Comparison of ENCODE assay signal across 15 mouse cellular contexts in the genomic region with DNA sequence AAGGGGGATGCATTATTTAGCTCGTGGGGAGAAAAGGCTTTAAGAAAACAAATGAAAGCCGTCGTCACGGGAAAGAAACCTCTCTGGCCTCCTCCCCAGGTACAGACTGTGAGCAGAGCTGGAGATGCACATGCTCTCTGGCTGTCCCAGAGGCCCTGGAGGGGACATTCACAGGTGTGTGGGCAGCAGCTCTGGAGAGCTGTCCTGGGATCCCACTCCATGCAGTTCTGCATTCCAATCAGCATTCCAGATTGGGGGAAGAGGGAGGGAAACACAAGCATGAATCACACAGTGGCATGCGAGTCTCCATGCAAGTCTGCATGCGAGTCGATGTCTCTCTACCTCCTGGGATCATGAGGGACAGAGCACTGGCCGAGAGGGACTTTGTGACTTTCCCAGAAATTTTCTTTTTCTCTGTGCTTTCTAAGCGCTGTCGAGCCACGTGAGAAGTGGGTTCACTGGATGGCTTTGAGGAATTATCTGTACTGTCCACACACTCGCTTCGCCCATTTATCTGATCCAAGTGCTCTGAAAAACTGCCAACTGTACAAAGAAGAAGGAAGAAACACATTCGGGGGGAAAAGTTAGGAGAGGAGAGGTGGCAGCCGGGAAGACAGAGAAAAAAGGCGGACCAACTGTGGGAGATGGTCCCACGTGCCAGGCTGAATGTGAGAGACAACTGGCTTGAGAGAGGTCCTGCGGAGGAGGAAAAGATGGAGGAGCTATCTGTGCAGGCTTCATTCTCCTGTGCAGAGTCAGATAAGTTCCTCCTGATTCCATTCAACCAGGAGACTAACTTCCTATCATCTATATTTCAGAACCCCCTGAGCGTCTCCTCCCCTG.
DNase-seq lines count a peak whose midpoint lies in the region; ATAC-seq and TF ChIP-seq lines count a peak whose summit lies in the region.
"Had no signal": no experiment of that assay in that cellular context is flagged by ENCODE, and none has a peak within 500 bp of the region (broad histone marks: within the 10 kb centered on the region; RNA-seq: fewer than 3 reads in every experiment).

No protein-coding gene starts in this region.

- H3K79me2 ChIP-seq in MEL (ENCODE audit: control insufficient read depth, insufficient read depth, low read length, poor library complexity) = no peaks in the 10 kb centered on the region

- peak overlapping the region; percentile 12; the same call in 1 of the 2 replicates for H3K27ac ChIP-seq in heart, embryonic 11.5 days (ENCODE audit: low read depth, low read length)
- no peak overlapping the region for H3K27ac ChIP-seq in heart, embryonic 12.5 days (ENCODE audit: poor library complexity, severe bottlenecking)
- peak overlapping the region; percentile 65 for H3K27ac ChIP-seq in MEL (ENCODE audit: control insufficient read depth, low read depth, low read length)
- peak overlapping the region; percentile 41; the same call in 1 of the 2 replicates for H3K27ac ChIP-seq in liver, embryonic 16.5 days (ENCODE audit: low read length)
- H3K27ac ChIP-seq in forebrain, postnatal 0 days (ENCODE audit: low read depth, low read length) = no peak overlapping the region
- H3K27ac ChIP-seq: heart, embryonic 13.5 days; layer of hippocampus, adult 2 months; limb, embryonic 13.5 days had no signal

- TF ChIP-seq CTCF in MEL (IDR thresholded peaks at IDR 0.05 in 2 of 3, conservative IDR thresholded peaks at IDR 0.05 in 1 of 3; ENCODE audit: control insufficient read depth in 1 of 3, insufficient read depth in 1 of 3, low read depth in 2 of 3, low read length in 3 of 3, poor library complexity in 1 of 3, severe bottlenecking in 1 of 3) = no peak
- no peak for TF ChIP-seq CTCF in forebrain, postnatal 0 days (IDR thresholded peaks at IDR 0.05; ENCODE audit: low read depth)

- H3K4me1 ChIP-seq in heart, embryonic 11.5 days (ENCODE audit: control insufficient read depth, insufficient read depth, low read length) = peaks cover 6% of the 10 kb centered on the region; the same call in 1 of the 2 replicates
- H3K4me1 ChIP-seq in heart, embryonic 12.5 days (replicated peaks) = peaks cover 11% of the 10 kb centered on the region; the same call in 1 of the 2 replicates
- peaks cover 9 to 22% of the 10 kb centered on the region in 2 experiments for H3K4me1 ChIP-seq in MEL (ENCODE audit: control insufficient read depth in 1 of 2, insufficient read depth in 2 of 2, low read length in 2 of 2)
- H3K4me1 ChIP-seq in liver, embryonic 16.5 days (ENCODE audit: control insufficient read depth, low read depth, low read length) = peaks cover 16% of the 10 kb centered on the region
- H3K4me1 ChIP-seq in forebrain, postnatal 0 days (ENCODE audit: insufficient read depth) = no peaks in the 10 kb centered on the region

- no peak overlapping the region for H3K4me3 ChIP-seq in heart, embryonic 11.5 days (ENCODE audit: low read depth, low read length)
- H3K4me3 ChIP-seq in heart, embryonic 12.5 days = no peak overlapping the region
- H3K4me3 ChIP-seq in MEL (ENCODE audit: control insufficient read depth in 1 of 2, insufficient read depth in 1 of 2, low read depth in 2 of 2, low read length in 2 of 2) = no peak overlapping the region
- no peak overlapping the region for H3K4me3 ChIP-seq in liver, embryonic 16.5 days (ENCODE audit: low read depth, low read length)
- H3K4me3 ChIP-seq in forebrain, postnatal 0 days (ENCODE audit: low read depth, low read length) = no peak overlapping the region
- H3K4me3 ChIP-seq: heart, embryonic 13.5 days; layer of hippocampus, adult 2 months; limb, embryonic 13.5 days; megakaryocyte, embryonic 14.5 days had no signal

- peaks cover 18% of the 10 kb centered on the region for H3K36me3 ChIP-seq in heart, embryonic 11.5 days (ENCODE audit: control insufficient read depth, insufficient read depth, low read length)
- H3K36me3 ChIP-seq in heart, embryonic 12.5 days = peaks cover 73% of the 10 kb centered on the region
- peaks cover 0 to 24% of the 10 kb centered on the region in 2 experiments; a peak in 3 of 4 replicates for H3K36me3 ChIP-seq in MEL (ENCODE audit: control insufficient read depth in 1 of 2, insufficient read depth in 2 of 2, low read length in 2 of 2)
- H3K36me3 ChIP-seq in liver, embryonic 16.5 days (ENCODE audit: control insufficient read depth, insufficient read depth) = no peaks in the 10 kb centered on the region
- H3K36me3 ChIP-seq in forebrain, postnatal 0 days (ENCODE audit: insufficient read depth) = peaks cover 9% of the 10 kb centered on the region; the same call in 1 of the 2 replicates

- no peaks in the 10 kb centered on the region for H3K27me3 ChIP-seq in heart, embryonic 11.5 days (ENCODE audit: control insufficient read depth, insufficient read depth, low read length)
- H3K27me3 ChIP-seq in heart, embryonic 12.5 days (replicated peaks) = no peaks in the 10 kb centered on the region
- no peaks in the 10 kb centered on the region for H3K27me3 ChIP-seq in MEL (ENCODE audit: control insufficient read depth in 1 of 2, insufficient read depth in 2 of 2, low read length in 2 of 2)
- H3K27me3 ChIP-seq in liver, embryonic 16.5 days (ENCODE audit: control insufficient read depth, insufficient read depth, low read depth, low read length) = no peaks in the 10 kb centered on the region
- no peaks in the 10 kb centered on the region for H3K27me3 ChIP-seq in forebrain, postnatal 0 days (ENCODE audit: insufficient read depth, low read length)
- H3K27me3 ChIP-seq: heart, embryonic 13.5 days; limb, embryonic 13.5 days; megakaryocyte, embryonic 14.5 days had no signal

- ATAC-seq in heart, embryonic 11.5 days (replicated peaks; ENCODE audit: insufficient number of reproducible peaks, low FRiP score, low TSS enrichment) = no peak
- no peak for ATAC-seq in heart, embryonic 12.5 days (ENCODE audit: insufficient number of reproducible peaks, low FRiP score)
- ATAC-seq in erythroblast, adult 5-6 weeks (replicated peaks; ENCODE audit: low FRiP score, poor library complexity, severe bottlenecking) = peak; percentile 83
- ATAC-seq in liver, embryonic 16.5 days (ENCODE audit: low read depth) = peak; percentile 81
- no peak for ATAC-seq in forebrain, postnatal 0 days

- DNase-seq in MEL (ENCODE audit: low read depth, low spot score) = peak; percentile 64
- no peak for DNase-seq in urinary bladder, adult 2 months (ENCODE audit: low spot score)
- no peak for DNase-seq in adrenal gland, postnatal 14 days
- no peak for DNase-seq in forebrain, postnatal 0 days
- DNase-seq: adrenal gland, adult 2 months; cerebellum, adult 8-10 months; right cerebral cortex, postnatal 25 days had no signal

- TF ChIP-seq POLR2A in MEL (IDR thresholded peaks at IDR 0.05; ENCODE audit: control insufficient read depth in 1 of 2, insufficient read depth in 1 of 2, low read depth in 1 of 2, low read length in 2 of 2, poor library complexity in 1 of 2) = no peak

- TF ChIP-seq RAD21 in MEL (IDR thresholded peaks at IDR 0.05; ENCODE audit: low read depth, low read length) = no peak

- H3K9ac ChIP-seq in heart, embryonic 11.5 days (ENCODE audit: low read depth, low read length) = no peak overlapping the region
- H3K9ac ChIP-seq in heart, embryonic 12.5 days = no peak overlapping the region
- H3K9ac ChIP-seq in MEL (ENCODE audit: control insufficient read depth, low read depth, low read length, poor library complexity, severe bottlenecking) = peak overlapping the region; percentile 40
- H3K9ac ChIP-seq in liver, embryonic 16.5 days (ENCODE audit: low read depth, low read length) = no peak overlapping the region
- H3K9ac ChIP-seq in forebrain, postnatal 0 days = no peak overlapping the region
- H3K9ac ChIP-seq: heart, embryonic 13.5 days; limb, embryonic 13.5 days had no signal

- 66% methylated on average over 19 of the region's 19 CpGs for WGBS in heart, embryonic 11.5 days (ENCODE audit: insufficient replicate concordance)
- 67% methylated on average over 19 of the region's 19 CpGs for WGBS in heart, embryonic 12.5 days
- WGBS in liver, embryonic 16.5 days (ENCODE audit: insufficient replicate concordance) = 53% methylated on average over 19 of the region's 19 CpGs
- 84% methylated on average over 19 of the region's 19 CpGs for WGBS in forebrain, postnatal 0 days

- no peak overlapping the region for H3K4me2 ChIP-seq in heart, embryonic 11.5 days
- H3K4me2 ChIP-seq in heart, embryonic 12.5 days = no peak overlapping the region
- peak overlapping the region; percentile 38; the same call in 1 of the 2 replicates for H3K4me2 ChIP-seq in liver, embryonic 16.5 days (ENCODE audit: low read depth, low read length)
- no peak overlapping the region for H3K4me2 ChIP-seq in forebrain, postnatal 0 days (ENCODE audit: low read depth)
- H3K4me2 ChIP-seq: heart, embryonic 13.5 days; limb, embryonic 13.5 days had no signal

- TF ChIP-seq EP300 in MEL (IDR thresholded peaks at IDR 0.05; ENCODE audit: low read depth in 1 of 2, low read length in 2 of 2) = peak; percentile 88 to 92

- H3K9me3 ChIP-seq in heart, embryonic 11.5 days (replicated peaks; ENCODE audit: control insufficient read depth, low read length) = no peaks in the 10 kb centered on the region
- no peaks in the 10 kb centered on the region for H3K9me3 ChIP-seq in heart, embryonic 12.5 days (replicated peaks)
- H3K9me3 ChIP-seq in MEL (replicated peaks; ENCODE audit: insufficient read depth, low read length) = no peaks in the 10 kb centered on the region
- H3K9me3 ChIP-seq in liver, embryonic 16.5 days (replicated peaks; ENCODE audit: control insufficient read depth, low read length) = no peaks in the 10 kb centered on the region
- H3K9me3 ChIP-seq in forebrain, postnatal 0 days (ENCODE audit: low read length) = no peaks in the 10 kb centered on the region
- H3K9me3 ChIP-seq: heart, embryonic 13.5 days; limb, embryonic 13.5 days; megakaryocyte, embryonic 14.5 days had no signal

TF ChIP-seq in MEL, 35 proteins besides CTCF, POLR2A, EP300 and RAD21 (continues in another document):
- TF ChIP-seq SIN3A (IDR thresholded peaks at IDR 0.05; ENCODE audit: low read length) (peak; percentile 71), POLR2AphosphoS5 (IDR thresholded peaks at IDR 0.05; ENCODE audit: borderline replicate concordance, low read depth, low read length) (no peak), MEF2A (IDR thresholded peaks at IDR 0.05; ENCODE audit: extremely low read depth, insufficient replicate concordance, low read depth, low read length, poor library complexity, severe bottlenecking) (no peak), MYB (IDR thresholded peaks at IDR 0.05; ENCODE audit: low read depth, low read length) (peak; percentile 60; the same call in 1 of the 2 replicates), CHD1 (IDR thresholded peaks at IDR 0.05; ENCODE audit: low read depth, low read length) (no peak), UBTF (IDR thresholded peaks at IDR 0.05; ENCODE audit: borderline replicate concordance, insufficient read depth, low read depth, low read length) (no peak), TCF12 (IDR thresholded peaks at IDR 0.05; ENCODE audit: low read depth, low read length) (peak; percentile 88), MXI1 (IDR thresholded peaks at IDR 0.05; ENCODE audit: low read depth, low read length) (peak; percentile 68; the same call in 1 of the 2 replicates), GABPA (IDR thresholded peaks at IDR 0.05; ENCODE audit: low read depth, low read length) (no peak), TBP (IDR thresholded peaks at IDR 0.05; ENCODE audit: low read depth, low read length) (0 out of 2 replicates have a peak, but pooled peaks have one; percentile 40), ZC3H11A (IDR thresholded peaks at IDR 0.05; ENCODE audit: low read depth, low read length) (no peak)

Comparison
In these comparisons a context has a peak if more than half of its experiments do, and no peak if none do; other contexts are left out.
1. H3K27ac ChIP-seq: peak in heart, embryonic 11.5 days (single experiment), MEL (single experiment) and liver, embryonic 16.5 days (single experiment); none in heart, embryonic 12.5 days (single experiment) and forebrain, postnatal 0 days (single experiment).
2. ATAC-seq: peak in erythroblast, adult 5-6 weeks (single experiment) and liver, embryonic 16.5 days (single experiment); none in heart, embryonic 11.5 days (single experiment), heart, embryonic 12.5 days (single experiment) and forebrain, postnatal 0 days (single experiment).